Mouse (Mus musculus): ENCODE results near the gene Mknk1. TPM values are rescaled to one million over a fixed set of nuclear protein-coding genes. Genes with fewer than 3 reads are reported as not detected.

Gene Mknk1
- polyA plus RNA-seq, 1 experiment, result 30.9 TPM

DNA sequence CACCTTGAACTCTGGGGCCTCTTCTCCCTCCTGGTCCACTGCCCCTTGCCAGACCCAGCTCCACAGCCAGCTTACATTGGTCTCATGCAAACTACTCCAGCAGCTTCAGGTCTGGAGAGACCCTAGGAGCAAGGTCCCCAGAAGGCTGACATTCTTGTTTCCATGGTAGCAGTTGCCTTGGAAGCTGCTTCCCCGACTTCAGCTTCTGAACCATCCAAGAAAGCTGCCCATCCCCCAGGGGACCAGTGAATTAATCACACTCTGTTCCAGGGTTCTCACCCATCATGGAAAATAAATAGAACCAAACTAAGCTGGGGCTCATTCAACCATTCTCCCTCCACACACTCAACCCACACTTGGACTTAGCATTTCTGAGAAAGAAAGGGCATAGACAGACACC lies 42.2 kb downstream of the Mknk1 start:
- Histone ChIP-seq H3K4me1 (ENCODE audit: control insufficient read depth, insufficient read depth, low read length) (no peaks in the 10 kb centered on the region), H3K4me3 (ENCODE audit: insufficient read depth, low read length) (no peak overlapping the region), H3K27ac (ENCODE audit: insufficient read depth, low read length) (no peak overlapping the region)
- no peak for TF ChIP-seq POLR2A (IDR thresholded peaks at IDR 0.05; ENCODE audit: low read depth, low read length)
- TF ChIP-seq CTCF (IDR thresholded peaks at IDR 0.05; ENCODE audit: borderline replicate concordance, insufficient read depth, low read length), result no peak

DNA sequence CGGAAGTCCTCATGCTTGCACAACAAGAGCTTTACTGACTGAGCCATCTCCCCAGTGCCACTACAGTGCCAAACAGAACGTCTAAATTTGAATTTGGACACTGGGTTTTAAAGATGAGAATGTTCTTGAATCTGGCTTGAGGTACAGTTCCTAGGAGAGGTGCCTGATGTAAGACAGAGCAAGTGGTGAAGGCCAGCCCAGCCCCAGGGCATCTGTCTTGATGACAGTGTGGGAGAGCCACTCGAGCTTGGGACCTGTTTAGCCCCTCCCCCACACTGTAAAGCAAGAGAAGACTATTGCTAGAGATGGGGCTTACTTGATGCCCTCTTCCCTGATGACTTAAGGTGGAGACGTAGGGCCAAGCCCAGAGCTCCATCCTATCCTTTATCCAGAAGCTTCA lies 43.2 kb downstream of the Mknk1 start:
- H3K4me1 ChIP-seq (ENCODE audit: control insufficient read depth, insufficient read depth, low read length), result no peaks in the 10 kb centered on the region
- no peak overlapping the region for H3K27ac ChIP-seq (ENCODE audit: insufficient read depth, low read length)
- TF ChIP-seq POLR2A (IDR thresholded peaks at IDR 0.05; ENCODE audit: low read depth, low read length), result no peak
- TF ChIP-seq CTCF (IDR thresholded peaks at IDR 0.05; ENCODE audit: borderline replicate concordance, insufficient read depth, low read length), result no peak
- no peak overlapping the region for H3K4me3 ChIP-seq (ENCODE audit: insufficient read depth, low read length)

DNA sequence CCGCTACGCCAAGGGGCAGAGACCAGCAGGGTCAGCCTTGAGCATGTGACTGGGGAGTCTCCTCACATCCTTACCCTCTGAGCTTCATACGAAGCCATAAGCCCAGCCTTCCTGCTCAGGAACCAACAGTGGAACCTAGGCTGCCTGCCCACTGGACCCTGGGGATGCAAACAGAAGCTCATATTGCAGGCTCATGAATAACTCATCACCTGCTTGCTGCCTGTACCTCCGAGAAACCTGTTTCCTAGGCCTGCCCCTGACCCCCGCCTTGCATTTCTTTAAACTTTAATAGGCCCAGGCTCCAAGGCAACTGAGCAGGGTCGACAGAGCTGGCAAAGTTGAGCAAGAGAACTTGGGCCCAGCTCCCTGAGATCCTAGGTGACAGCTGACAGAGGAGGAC lies 45.0 kb downstream of the Mknk1 start, which contains the start of gene Kncn:
Kncn (plus strand) TSS at position 379 of the 400 bp plus-strand sequence.
- H3K4me1 ChIP-seq (ENCODE audit: control insufficient read depth, insufficient read depth, low read length), result no peaks in the 10 kb centered on the region
- H3K4me3 ChIP-seq (ENCODE audit: insufficient read depth, low read length), result no peak within 1 kb of the TSS
- TF ChIP-seq CTCF (IDR thresholded peaks at IDR 0.05; ENCODE audit: borderline replicate concordance, insufficient read depth, low read length) (no peak), POLR2A (IDR thresholded peaks at IDR 0.05; ENCODE audit: low read depth, low read length) (no peak)
- no peak within 1 kb of the TSS for H3K27ac ChIP-seq (ENCODE audit: insufficient read depth, low read length)

DNA sequence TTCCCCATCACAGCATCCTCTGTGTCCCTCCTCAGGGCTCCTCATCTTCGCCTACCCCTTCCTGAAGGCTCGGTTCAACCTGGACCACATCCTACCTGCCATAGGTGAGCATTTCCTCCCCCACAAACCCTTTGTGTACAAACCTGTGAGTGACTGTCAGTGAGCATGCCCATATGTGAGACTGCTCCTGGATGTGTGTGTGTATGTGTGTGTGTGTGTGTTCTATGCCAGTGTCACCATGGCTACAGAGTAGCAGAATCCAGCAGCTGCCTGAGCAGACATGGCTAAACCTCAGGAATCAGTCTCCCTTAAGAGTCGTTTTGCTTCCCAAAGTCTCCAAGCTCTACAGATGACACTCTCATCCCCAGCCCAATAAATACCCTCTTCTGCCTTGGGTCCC lies 46.8 kb downstream of the Mknk1 start:
- TF ChIP-seq CTCF (IDR thresholded peaks at IDR 0.05; ENCODE audit: borderline replicate concordance, insufficient read depth, low read length) (no peak), POLR2A (IDR thresholded peaks at IDR 0.05; ENCODE audit: low read depth, low read length) (no peak)
- Histone ChIP-seq H3K4me3 (ENCODE audit: insufficient read depth, low read length) (no peak overlapping the region), H3K27ac (ENCODE audit: insufficient read depth, low read length) (no peak overlapping the region), H3K4me1 (ENCODE audit: control insufficient read depth, insufficient read depth, low read length) (no peaks in the 10 kb centered on the region)

DNA sequence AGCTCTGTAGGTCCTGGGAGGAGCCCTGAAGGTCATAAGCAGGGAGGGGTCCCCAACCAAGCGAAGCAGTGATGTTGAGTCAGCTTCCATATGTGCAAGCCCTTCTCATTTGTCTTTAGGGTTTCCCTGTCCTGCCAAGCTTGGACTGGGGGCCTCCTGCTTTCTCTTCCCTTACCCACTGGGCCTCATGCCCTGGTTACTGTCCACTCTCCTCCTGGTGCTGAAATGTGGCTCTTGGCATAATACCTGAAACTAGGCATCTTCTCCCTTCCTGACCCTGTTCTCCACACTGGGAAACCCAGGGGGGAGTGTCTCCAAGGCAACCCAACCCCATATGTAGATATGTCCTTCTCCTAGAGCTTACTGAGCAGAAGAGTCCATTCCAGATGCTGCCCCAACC lies 47.9 kb downstream of the Mknk1 start:
- Histone ChIP-seq H3K27ac (ENCODE audit: insufficient read depth, low read length) (no peak overlapping the region), H3K4me3 (ENCODE audit: insufficient read depth, low read length) (no peak overlapping the region), H3K4me1 (ENCODE audit: control insufficient read depth, insufficient read depth, low read length) (no peaks in the 10 kb centered on the region)
- TF ChIP-seq CTCF (IDR thresholded peaks at IDR 0.05; ENCODE audit: borderline replicate concordance, insufficient read depth, low read length), result no peak

DNA sequence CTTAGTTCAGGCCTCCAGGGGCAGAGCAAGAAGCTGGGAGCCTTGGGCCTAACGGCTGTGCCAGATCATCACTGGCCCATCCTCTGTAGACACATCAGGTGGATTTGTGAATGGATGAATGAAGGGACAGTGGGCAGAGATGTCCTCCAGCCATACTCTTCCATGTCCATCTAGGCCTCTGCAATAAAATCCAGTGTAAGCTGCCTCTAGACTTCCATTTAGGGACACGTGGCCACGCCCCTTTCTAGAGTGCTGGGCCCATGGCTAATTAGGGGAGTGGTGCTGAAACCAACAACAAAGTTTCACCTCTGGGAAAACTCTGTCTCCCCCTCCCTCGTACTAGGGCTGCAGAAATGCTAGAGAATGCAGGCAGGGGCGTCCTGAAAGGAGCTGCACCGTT lies 51.1 kb downstream of the Mknk1 start:
- Histone ChIP-seq H3K4me1 (ENCODE audit: control insufficient read depth, insufficient read depth, low read length) (no peaks in the 10 kb centered on the region), H3K27ac (ENCODE audit: insufficient read depth, low read length) (no peak overlapping the region), H3K4me3 (ENCODE audit: insufficient read depth, low read length) (no peak overlapping the region)
- no peak for TF ChIP-seq CTCF (IDR thresholded peaks at IDR 0.05; ENCODE audit: borderline replicate concordance, insufficient read depth, low read length)

DNA sequence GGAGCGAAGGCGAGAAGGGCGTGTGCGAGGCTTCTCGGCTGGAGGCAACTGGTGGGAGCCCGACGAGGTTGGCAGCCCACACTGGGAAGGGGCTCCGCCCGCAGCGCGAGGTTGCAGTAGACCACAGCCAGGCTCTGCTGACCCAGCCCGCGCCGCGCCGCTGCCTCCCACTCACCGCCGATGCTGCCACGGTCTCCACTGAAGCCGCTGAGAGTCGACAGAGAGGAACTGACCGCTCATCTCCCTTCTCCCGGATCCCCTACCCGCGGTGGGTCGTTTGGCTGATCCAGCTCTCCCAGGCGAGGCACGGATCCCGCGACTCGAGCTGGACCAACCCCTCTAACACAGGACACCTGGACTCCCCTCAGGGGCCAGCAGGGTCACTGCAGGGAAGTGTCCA lies 51.6 kb downstream of the Mknk1 start, which contains the start of gene 6430628N08Rik:
6430628N08Rik (plus strand) TSS at position 113 of the 400 bp plus-strand sequence.
- TF ChIP-seq CTCF (IDR thresholded peaks at IDR 0.05; ENCODE audit: borderline replicate concordance, insufficient read depth, low read length) (no peak), POLR2A (IDR thresholded peaks at IDR 0.05; ENCODE audit: low read depth, low read length) (no peak)

DNA sequence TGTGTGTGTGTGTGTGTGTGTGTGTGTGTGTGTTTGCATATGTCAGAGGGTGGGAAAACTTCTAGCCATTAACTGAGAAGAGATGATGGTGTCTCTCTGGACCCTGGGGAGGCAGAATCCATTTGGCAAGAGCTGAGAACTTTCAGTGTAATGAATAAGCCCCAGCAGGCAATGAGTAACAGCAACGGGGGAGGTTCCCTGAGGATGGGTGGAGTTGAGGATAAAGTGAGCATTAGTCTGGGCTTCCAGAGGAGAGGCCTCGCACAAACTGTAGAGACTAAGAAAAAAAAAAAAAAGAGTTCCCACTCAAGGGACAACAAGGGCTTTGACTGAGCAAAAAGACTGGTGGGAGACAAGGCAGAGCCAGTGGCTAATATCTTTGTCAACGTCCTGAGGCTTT lies 55.3 kb downstream of the Mknk1 start:
- TF ChIP-seq CTCF (IDR thresholded peaks at IDR 0.05; ENCODE audit: borderline replicate concordance, insufficient read depth, low read length) (no peak), POLR2A (IDR thresholded peaks at IDR 0.05; ENCODE audit: low read depth, low read length) (no peak)
- H3K27ac ChIP-seq (ENCODE audit: insufficient read depth, low read length), result no peak overlapping the region
- H3K4me1 ChIP-seq (ENCODE audit: control insufficient read depth, insufficient read depth, low read length), result no peaks in the 10 kb centered on the region
- H3K4me3 ChIP-seq (ENCODE audit: insufficient read depth, low read length), result no peak overlapping the region

More for the DNA sequence above, 51.6 kb downstream of the Mknk1 start, which contains the start of gene 6430628N08Rik:
- Histone ChIP-seq H3K4me3 (ENCODE audit: insufficient read depth, low read length) (no peak within 1 kb of the TSS), H3K4me1 (ENCODE audit: control insufficient read depth, insufficient read depth, low read length) (no peaks in the 10 kb centered on the region), H3K27ac (ENCODE audit: insufficient read depth, low read length) (no peak within 1 kb of the TSS)

DNA sequence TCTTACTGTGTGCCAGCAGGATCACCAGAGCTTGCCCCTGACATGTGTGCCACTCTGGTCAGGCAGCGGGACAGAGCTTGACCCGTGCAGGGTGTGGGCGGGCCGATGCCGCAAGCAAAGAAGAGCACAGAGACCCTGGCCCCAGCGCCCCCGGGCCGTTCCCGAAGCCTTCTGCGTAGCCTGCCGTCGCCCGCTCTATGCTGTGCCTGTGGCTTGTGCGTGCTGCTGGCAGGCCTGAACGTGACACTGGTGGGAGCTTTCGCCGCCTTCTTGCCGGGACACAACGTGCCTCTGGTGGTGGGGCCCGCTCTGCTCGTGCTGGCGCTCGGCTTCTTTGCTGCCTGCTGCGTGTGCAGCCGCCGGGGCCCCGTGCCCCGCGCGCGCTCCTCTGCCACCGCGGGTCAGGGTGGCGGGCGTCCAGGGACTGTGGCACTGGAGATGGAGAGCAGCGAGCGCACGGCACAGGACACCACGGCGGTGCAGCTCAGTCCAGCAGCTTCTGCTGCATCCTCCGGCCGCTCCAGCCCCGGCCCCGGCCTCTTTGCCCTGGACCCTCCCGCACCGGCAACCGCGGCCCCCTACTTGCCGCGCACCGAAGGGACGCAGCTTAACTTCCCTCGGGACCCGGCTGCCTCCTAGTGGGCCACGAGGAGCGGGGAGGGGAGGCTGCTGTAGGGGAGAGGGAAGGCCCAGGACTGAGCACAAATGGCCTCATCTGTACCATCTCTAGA lies 59.1 kb downstream of the Mknk1 start:
- Histone ChIP-seq H3K4me3 (ENCODE audit: insufficient read depth, low read length) (no peak overlapping the region), H3K4me1 (ENCODE audit: control insufficient read depth, insufficient read depth, low read length) (no peaks in the 10 kb centered on the region), H3K27ac (ENCODE audit: insufficient read depth, low read length) (no peak overlapping the region)
- TF ChIP-seq POLR2A (IDR thresholded peaks at IDR 0.05; ENCODE audit: low read depth, low read length), result no peak
- no peak for TF ChIP-seq CTCF (IDR thresholded peaks at IDR 0.05; ENCODE audit: borderline replicate concordance, insufficient read depth, low read length)

DNA sequence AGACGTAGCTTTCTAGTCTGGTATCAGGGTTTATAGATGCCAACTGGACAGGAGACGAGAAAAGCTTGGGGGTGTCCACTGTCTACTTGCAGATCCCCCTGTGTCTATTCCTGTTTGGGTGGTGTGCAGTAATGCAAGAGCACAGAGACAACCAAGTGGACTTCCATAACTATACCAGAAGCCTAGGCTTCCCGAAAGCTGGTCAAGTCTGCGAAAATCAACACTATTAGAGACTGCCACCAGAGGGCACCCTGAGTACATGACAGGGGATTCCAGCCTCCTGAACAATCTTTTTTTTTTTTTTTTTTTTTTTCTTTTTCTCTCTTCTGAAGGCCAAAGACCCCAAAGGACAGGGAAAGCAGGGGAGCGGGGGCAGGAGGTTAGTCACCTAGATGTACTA lies 63.8 kb downstream of the Mknk1 start:
- TF ChIP-seq POLR2A (IDR thresholded peaks at IDR 0.05; ENCODE audit: low read depth, low read length) (no peak), CTCF (IDR thresholded peaks at IDR 0.05; ENCODE audit: borderline replicate concordance, insufficient read depth, low read length) (peak; percentile 32; the same call in 1 of the 2 replicates)
- Histone ChIP-seq H3K27ac (ENCODE audit: insufficient read depth, low read length) (no peak overlapping the region), H3K4me1 (ENCODE audit: control insufficient read depth, insufficient read depth, low read length) (no peaks in the 10 kb centered on the region), H3K4me3 (ENCODE audit: insufficient read depth, low read length) (no peak overlapping the region)
